Mouse (Mus musculus): ENCODE data around the gene Arl13a.

GRCm38 (mm10) chrX:134245946-134246345 lies 58.6 kb downstream of the Arl13a start:
- TF ChIP-seq POLR2A (IDR thresholded peaks at IDR 0.05; ENCODE audit: control insufficient read depth, extremely low read depth, insufficient read depth, low read length, poor library complexity): no peak
- TF ChIP-seq CTCF (IDR thresholded peaks at IDR 0.05; ENCODE audit: borderline replicate concordance, control insufficient read depth, extremely low read depth, insufficient read depth, low read length, poor library complexity): no peak
